Mouse (Mus musculus) stomach, postnatal 0 days (tissue): ENCODE measurements around the gene Hoxb3. TPM values are rescaled to one million over a fixed set of nuclear protein-coding genes. Genes with fewer than 3 reads are reported as not detected.

Experiments
- ATAC-seq: fragments of 200-750 bp; cut with Nextera tagmentation; 2 replicates; pipeline ENCODE4 v1.8.0; 2017; ENCODE audit not compliant: low FRiP score, low TSS enrichment
- DNase-seq: peaks from one replicate; pipeline ENCODE4 v3.0.0-alpha.2; 2016; ENCODE audit warnings: low spot score
- H3K27ac ChIP-seq: fragments of 300-500 bp; sonication (generic); replicated peaks from 2 replicates; pipeline ENCODE4 v1.5.1; 2014; ENCODE audit warnings: mild to moderate bottlenecking, control low read depth
- H3K27me3 ChIP-seq: fragments of 300-500 bp; sonication (generic); 2 replicates; pipeline ENCODE4 v1.6.1; 2014; ENCODE audit warnings: low read length; ENCODE audit not compliant: control insufficient read depth, insufficient read depth
- H3K36me3 ChIP-seq: fragments of 300-500 bp; sonication (generic); 2 replicates; pipeline ENCODE4 v1.6.1; 2014; ENCODE audit warnings: low read length, mixed read lengths; ENCODE audit not compliant: control insufficient read depth, insufficient read depth
- H3K4me1 ChIP-seq: fragments of 300-500 bp; sonication (generic); replicated peaks from 2 replicates; pipeline ENCODE4 v1.6.1; 2014; ENCODE audit warnings: antibody characterized with exemption; ENCODE audit not compliant: control insufficient read depth, insufficient read depth
- H3K4me2 ChIP-seq: fragments of 300-500 bp; sonication (generic); replicated peaks from 2 replicates; pipeline ENCODE4 v1.6.1; 2014; ENCODE audit warnings: low read depth, mild to moderate bottlenecking, control low read depth, moderate library complexity
- H3K4me3 ChIP-seq: fragments of 300-500 bp; sonication (generic); 2 replicates; pipeline ENCODE4 v1.5.1; 2014; ENCODE audit warnings: low read depth, low read length, control low read depth
- H3K9ac ChIP-seq: fragments of 300-500 bp; sonication (generic); 2 replicates; pipeline ENCODE4 v1.6.1; 2014; ENCODE audit warnings: mild to moderate bottlenecking, low read length, control low read depth, mixed read lengths
- H3K9me3 ChIP-seq: fragments of 300-500 bp; sonication (generic); 2 replicates; pipeline ENCODE4 v1.6.1; 2016; ENCODE audit warnings: low read length; ENCODE audit not compliant: control insufficient read depth
- CTCF ChIP-seq: IDR thresholded peaks from 2 replicates; pipeline ENCODE4 v1.5.1; 2016; ENCODE audit warnings: antibody characterized with exemption, low read depth, mild to moderate bottlenecking, moderate library complexity
- EP300 ChIP-seq: optimal IDR thresholded peaks from 2 replicates; pipeline ENCODE3; 2016; ENCODE audit warnings: antibody characterized with exemption
- WGBS: fragments of 180-500 bp; shearing (Covaris S2); extraction: QIAGEN DNeasy Blood & Tissue Kit; methylation state at CpG from one replicate; pipeline ENCODE4 v1.1.7; 2014; 5-methylcytosine and 5-hydroxymethylcytosine counted together
- polyA plus RNA-seq: library from polyadenylated mRNA; unstranded; fragments of >200 nt; fragmentation: Nextera tagmentation; extraction: Ambion mirVana; gene quantifications from 2 replicates; pipeline ENCODE4 v1.2.1, GENCODE M21; 2015

Hoxb3 gene
- polyA plus RNA-seq, 1 experiment from 2014 or later, result 0.97 TPM

- no peak overlapping the region for H3K4me3 ChIP-seq
- H3K9me3 ChIP-seq, result no peaks in the 10 kb centered on the region
- no peak for DNase-seq
- TF ChIP-seq CTCF, result no peak
- no peaks in the 10 kb centered on the region for H3K36me3 ChIP-seq
- peak overlapping the region; percentile 84 for H3K27ac ChIP-seq
- WGBS, result 14% methylated on average over 7 of the region's 7 CpGs
- H3K4me1 ChIP-seq, result 0 out of 2 replicates have a peak, but pooled peaks cover 3% of the 10 kb centered on the region
- no peaks in the 10 kb centered on the region; the same call in 1 of the 2 replicates for H3K27me3 ChIP-seq
- peak overlapping the region; percentile 64 for H3K4me2 ChIP-seq
- H3K9ac ChIP-seq, result no peak overlapping the region; the same call in 1 of the 2 replicates
- no peak for ATAC-seq
Measured at GRCm38 (mm10) chr11:96327122-96327521, 4.0 kb downstream of the Hoxb3 start.

DNA sequence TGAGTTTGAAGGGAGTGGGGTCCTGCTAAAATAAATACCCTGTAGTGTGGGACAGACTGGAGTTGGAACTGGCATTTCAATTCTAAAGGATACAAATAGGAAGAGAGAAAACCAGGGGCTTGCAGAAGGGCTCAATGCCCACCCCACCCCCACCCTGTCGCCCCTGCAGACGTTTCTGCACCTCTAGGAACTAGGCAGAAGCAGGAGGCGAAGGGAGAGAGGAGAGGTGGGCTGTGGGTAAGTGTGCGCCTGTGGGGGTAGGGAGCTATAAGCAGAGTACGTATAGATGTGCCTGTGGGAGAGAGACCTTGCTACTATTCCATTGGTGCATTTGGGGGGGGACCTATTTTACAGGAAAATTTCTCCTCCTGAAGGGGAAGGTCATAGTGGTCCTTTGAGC is 4.6 kb downstream of the Hoxb3 start:
- no peaks in the 10 kb centered on the region for H3K36me3 ChIP-seq
- no peak for DNase-seq
- ATAC-seq, result no peak
- peak overlapping the region; percentile 27; the same call in 1 of the 2 replicates for H3K9ac ChIP-seq
- 20% methylated on average over 5 of the region's 5 CpGs for WGBS
- H3K27ac ChIP-seq, result peak overlapping the region; percentile 84
- no peaks in the 10 kb centered on the region; the same call in 1 of the 2 replicates for H3K27me3 ChIP-seq
- TF ChIP-seq CTCF (no peak), EP300 (no peak)
- no peaks in the 10 kb centered on the region for H3K9me3 ChIP-seq
- peak overlapping the region; percentile 64 for H3K4me2 ChIP-seq
- H3K4me3 ChIP-seq, result 0 out of 2 replicates have a peak overlapping the region, but pooled peaks have one; percentile 4
- 0 out of 2 replicates have a peak, but pooled peaks cover 3% of the 10 kb centered on the region for H3K4me1 ChIP-seq

- no peak for DNase-seq
- Histone ChIP-seq H3K36me3 (no peaks in the 10 kb centered on the region), H3K4me3 (peak overlapping the region; percentile 1; the same call in 1 of the 2 replicates), H3K9ac (no peak overlapping the region), H3K9me3 (no peaks in the 10 kb centered on the region), H3K27ac (peak overlapping the region; percentile 84), H3K4me2 (peak overlapping the region; percentile 64), H3K27me3 (no peaks in the 10 kb centered on the region; the same call in 1 of the 2 replicates), H3K4me1 (0 out of 2 replicates have a peak, but pooled peaks cover 3% of the 10 kb centered on the region)
- WGBS, result 20% methylated on average over 8 of the region's 8 CpGs
- TF ChIP-seq CTCF (no peak), EP300 (no peak)
- ATAC-seq, result no peak
Measured at GRCm38 (mm10) chr11:96328605-96329004, 5.5 kb downstream of the Hoxb3 start.

DNA sequence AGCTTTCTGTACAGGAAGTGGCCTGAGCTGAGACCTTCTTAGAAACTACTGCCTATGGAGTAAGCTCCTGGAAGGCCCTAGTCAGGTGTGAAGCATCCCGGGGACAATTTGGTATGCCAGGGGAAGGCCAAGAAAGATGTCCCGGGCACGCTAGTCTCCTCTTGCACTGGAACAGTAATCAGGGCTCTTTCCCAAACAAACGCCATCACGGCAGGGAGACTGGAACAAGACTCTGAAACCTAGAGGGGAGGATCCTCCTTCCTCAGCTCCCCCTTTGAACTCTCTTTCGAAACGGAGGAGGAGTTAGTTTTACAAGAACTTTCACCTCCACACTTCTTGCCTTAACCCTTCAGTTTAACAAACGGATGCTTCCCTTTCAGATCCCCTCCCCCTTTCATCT is 9.0 kb downstream of the Hoxb3 start:
- 0 out of 2 replicates have a peak, but pooled peaks cover 9% of the 10 kb centered on the region for H3K4me1 ChIP-seq
- DNase-seq, result no peak
- H3K4me2 ChIP-seq, result peak overlapping the region; percentile 66
- peak overlapping the region; percentile 53 for H3K4me3 ChIP-seq
- H3K36me3 ChIP-seq, result no peaks in the 10 kb centered on the region
- TF ChIP-seq EP300 (no peak), CTCF (no peak)
- no peaks in the 10 kb centered on the region; the same call in 1 of the 2 replicates for H3K27me3 ChIP-seq
- no peak for ATAC-seq
- peak overlapping the region; percentile 94 for H3K27ac ChIP-seq
- peak overlapping the region; percentile 76 for H3K9ac ChIP-seq
- 5% methylated on average over 8 of the region's 8 CpGs for WGBS
- H3K9me3 ChIP-seq, result no peaks in the 10 kb centered on the region

DNA sequence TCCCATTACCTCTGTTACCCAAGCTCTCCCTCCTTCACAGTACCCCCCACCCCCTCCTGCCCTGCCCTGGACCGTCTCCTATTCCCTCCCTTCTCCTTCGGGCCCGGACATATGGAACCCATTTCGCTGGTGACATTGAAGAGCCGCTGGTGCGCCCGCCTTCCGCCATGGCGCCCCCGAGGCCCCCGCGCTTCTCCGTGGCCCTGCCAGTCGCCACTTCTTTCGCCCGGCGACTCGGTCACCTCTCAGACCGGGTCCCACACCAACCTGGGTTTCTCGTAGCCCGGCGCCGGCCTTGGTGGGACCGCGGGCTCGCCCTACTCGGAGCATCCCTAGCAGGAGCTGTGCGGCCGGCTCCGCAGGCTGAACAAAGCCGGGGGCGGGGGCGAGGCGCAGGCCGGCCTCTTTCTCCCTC is 9.5 kb downstream of the Hoxb3 start:
- no peaks in the 10 kb centered on the region for H3K36me3 ChIP-seq
- WGBS, result 9% methylated on average over 35 of the region's 35 CpGs
- H3K4me3 ChIP-seq, result peak overlapping the region; percentile 53
- no peaks in the 10 kb centered on the region for H3K9me3 ChIP-seq
- no peak for TF ChIP-seq EP300
- no peak for TF ChIP-seq CTCF
- no peaks in the 10 kb centered on the region; the same call in 1 of the 2 replicates for H3K27me3 ChIP-seq
- DNase-seq (no peak), ATAC-seq (peak; percentile 59; the same call in 1 of the 2 replicates)
- H3K4me1 ChIP-seq, result 0 out of 2 replicates have a peak, but pooled peaks cover 9% of the 10 kb centered on the region
- H3K4me2 ChIP-seq, result peak overlapping the region; percentile 66
- peak overlapping the region; percentile 76 for H3K9ac ChIP-seq
- peak overlapping the region; percentile 94 for H3K27ac ChIP-seq

- peak overlapping the region; percentile 76 for H3K9ac ChIP-seq
- 15% methylated on average over 17 of the region's 17 CpGs for WGBS
- no peaks in the 10 kb centered on the region for H3K36me3 ChIP-seq
- H3K4me3 ChIP-seq, result peak overlapping the region; percentile 53
- H3K4me2 ChIP-seq, result peak overlapping the region; percentile 66
- ATAC-seq, result peak; percentile 43
- TF ChIP-seq EP300 (no peak), CTCF (no peak)
- H3K4me1 ChIP-seq, result peaks cover 12% of the 10 kb centered on the region; the same call in 1 of the 2 replicates
- peak overlapping the region; percentile 94 for H3K27ac ChIP-seq
- DNase-seq, result no peak
- H3K9me3 ChIP-seq, result no peaks in the 10 kb centered on the region
- H3K27me3 ChIP-seq, result no peaks in the 10 kb centered on the region
Measured at GRCm38 (mm10) chr11:96333241-96334001, 10.3 kb downstream of the Hoxb3 start.
